Mouse (Mus musculus) embryonic facial prominence, embryonic 14.5 days (tissue): ENCODE measurements around the gene Ankrd34a. TPM values are rescaled to one million over a fixed set of nuclear protein-coding genes. Genes with fewer than 3 reads are reported as not detected.
"Not testable (repeated sequence)": the region's sequence is repeated elsewhere in the genome, so short reads cannot be mapped to it uniquely, and the experiment has no call there.

ENCODE experiments used
- ATAC-seq: fragments of 200-750 bp; cut with Nextera tagmentation; 2 replicates; pipeline ENCODE4 v1.8.0; 2017; ENCODE audit warnings: low read depth, moderate number of reproducible peaks, moderate TSS enrichment
- DNase-seq: peaks from one replicate; pipeline ENCODE4 v3.0.0-alpha.2; 2015; ENCODE audit warnings: low spot score
- H3K27ac ChIP-seq: fragments of 300-500 bp; sonication (generic); replicated peaks from 2 replicates; pipeline ENCODE4 v1.5.1; 2014; ENCODE audit warnings: low read depth, mild to moderate bottlenecking, low read length, moderate library complexity
- H3K27me3 ChIP-seq: fragments of 300-500 bp; sonication (generic); replicated peaks from 2 replicates; pipeline ENCODE4 v1.6.1; 2014; ENCODE audit warnings: low read length; ENCODE audit not compliant: control insufficient read depth, insufficient read depth
- H3K36me3 ChIP-seq: fragments of 300-500 bp; sonication (generic); 2 replicates; pipeline ENCODE4 v1.6.1; 2014; ENCODE audit warnings: low read length, mixed read lengths; ENCODE audit not compliant: control insufficient read depth, insufficient read depth
- H3K4me1 ChIP-seq: fragments of 300-500 bp; sonication (generic); 2 replicates; pipeline ENCODE4 v1.6.1; 2014; ENCODE audit warnings: antibody characterized with exemption, low read length; ENCODE audit not compliant: control insufficient read depth, insufficient read depth
- H3K4me2 ChIP-seq: fragments of 300-500 bp; sonication (generic); 2 replicates; pipeline ENCODE4 v1.6.1; 2014; ENCODE audit warnings: low read depth, mild to moderate bottlenecking, low read length, moderate library complexity, mixed read lengths
- H3K4me3 ChIP-seq: fragments of 300-500 bp; sonication (generic); 2 replicates; pipeline ENCODE4 v1.5.1; 2014; ENCODE audit warnings: low read depth, mild to moderate bottlenecking, low read length
- H3K9ac ChIP-seq: fragments of 300-500 bp; sonication (generic); 2 replicates; pipeline ENCODE4 v1.6.1; 2014; ENCODE audit warnings: low read depth, mild to moderate bottlenecking, low read length, moderate library complexity, mixed read lengths
- H3K9me3 ChIP-seq: fragments of 300-500 bp; sonication (generic); 2 replicates; pipeline ENCODE4 v1.6.1; 2016; ENCODE audit warnings: low read length; ENCODE audit not compliant: control insufficient read depth
- WGBS: fragments of 180-500 bp; shearing (Covaris S2); extraction: QIAGEN DNeasy Blood & Tissue Kit; methylation state at CpG from one replicate; pipeline ENCODE4 v1.1.7; 2014; 5-methylcytosine and 5-hydroxymethylcytosine counted together
- polyA plus RNA-seq: library from polyadenylated mRNA; unstranded; fragments of >200 nt; fragmentation: Nextera tagmentation; extraction: Ambion mirVana; gene quantifications from 2 replicates; pipeline ENCODE4 v1.2.1, GENCODE M21; 2014

Gene Ankrd34a
- polyA plus RNA-seq, 1 experiment from 2014 or later, result 3.0 TPM

DNA sequence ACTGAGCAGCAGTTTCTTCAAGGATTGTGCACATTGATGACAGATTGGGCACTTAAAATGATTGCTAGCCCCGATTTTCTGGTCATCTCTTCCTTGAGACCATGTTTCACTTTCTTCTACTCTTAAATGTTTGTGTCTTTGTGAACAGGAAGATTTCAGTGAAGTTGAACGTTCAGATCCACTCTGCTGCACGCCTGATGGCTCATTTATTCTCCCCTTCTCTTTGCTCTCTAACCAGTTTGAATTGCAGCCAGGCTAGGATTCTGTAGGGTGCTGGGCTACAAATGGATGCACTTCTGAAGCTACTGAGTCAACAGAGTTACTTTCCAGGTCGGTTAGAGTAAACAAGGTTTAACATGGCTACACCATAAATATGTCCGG is 6.3 kb downstream of the Ankrd34a start:
- Histone ChIP-seq H3K27me3 (no peaks in the 10 kb centered on the region; the same call in 1 of the 2 replicates), H3K4me3 (peak overlapping the region; percentile 76), H3K27ac (peak overlapping the region; percentile 97), H3K4me2 (peak overlapping the region; percentile 59), H3K36me3 (no peaks in the 10 kb centered on the region), H3K4me1 (peaks cover 15% of the 10 kb centered on the region), H3K9me3 (no peaks in the 10 kb centered on the region), H3K9ac (peak overlapping the region; percentile 89)
- 31% methylated on average over 5 of the region's 5 CpGs for WGBS
- DNase-seq (no peak), ATAC-seq (no peak)

- 48% methylated on average over 5 of the region's 5 CpGs for WGBS
- Histone ChIP-seq H3K9ac (peak overlapping the region; percentile 89; the same call in 1 of the 2 replicates), H3K27ac (peak overlapping the region; percentile 97), H3K4me2 (peak overlapping the region; percentile 59), H3K9me3 (no peaks in the 10 kb centered on the region), H3K4me3 (peak overlapping the region; percentile 76), H3K4me1 (peaks cover 15% of the 10 kb centered on the region; the same call in 1 of the 2 replicates), H3K27me3 (no peaks in the 10 kb centered on the region; the same call in 1 of the 2 replicates), H3K36me3 (no peaks in the 10 kb centered on the region)
- no peak for ATAC-seq
- peak; percentile 80 for DNase-seq
These were observed 6.9 kb downstream of the Ankrd34a start for GRCm38 (mm10) chr3:96603311-96603710.

- not testable (repeated sequence) for H3K9ac ChIP-seq, H3K4me1 ChIP-seq, ATAC-seq, H3K4me2 ChIP-seq, H3K9me3 ChIP-seq, H3K27ac ChIP-seq, H3K4me3 ChIP-seq, DNase-seq, H3K36me3 ChIP-seq, H3K27me3 ChIP-seq
- WGBS, result 86% methylated on average over 3 of the region's 4 CpGs
These were observed 9.6 kb downstream of the Ankrd34a start for GRCm38 (mm10) chr3:96606007-96606406.

- 88% methylated on average over 4 of the region's 4 CpGs for WGBS
- no peak overlapping the region for H3K27ac ChIP-seq
- peaks cover 2% of the 10 kb centered on the region; the same call in 1 of the 2 replicates for H3K4me1 ChIP-seq
- H3K4me3 ChIP-seq, result no peak overlapping the region
- no peak for DNase-seq
- no peak for ATAC-seq
- H3K36me3 ChIP-seq, result no peaks in the 10 kb centered on the region
- no peaks in the 10 kb centered on the region for H3K27me3 ChIP-seq
- H3K9ac ChIP-seq, result no peak overlapping the region
- H3K9me3 ChIP-seq, result no peaks in the 10 kb centered on the region
- H3K4me2 ChIP-seq, result no peak overlapping the region
These were observed 10.2 kb downstream of the Ankrd34a start for GRCm38 (mm10) chr3:96606618-96607017.

GRCm38 (mm10) chr3:96617941-96618340 is 21.5 kb downstream of the Ankrd34a start:
- no peaks in the 10 kb centered on the region for H3K27me3 ChIP-seq
- ATAC-seq, result no peak
- H3K4me3 ChIP-seq, result no peak overlapping the region
- DNase-seq, result peak; percentile 42
- peaks cover 64% of the 10 kb centered on the region for H3K36me3 ChIP-seq
- 72% methylated on average over 3 of the region's 3 CpGs for WGBS
- H3K9ac ChIP-seq, result no peak overlapping the region
- H3K27ac ChIP-seq, result no peak overlapping the region
- H3K4me2 ChIP-seq, result no peak overlapping the region
- no peaks in the 10 kb centered on the region for H3K9me3 ChIP-seq
- no peaks in the 10 kb centered on the region; the same call in 1 of the 2 replicates for H3K4me1 ChIP-seq

GRCm38 (mm10) chr3:96623201-96623600 is 26.8 kb downstream of the Ankrd34a start:
- 91% methylated on average over 4 of the region's 4 CpGs for WGBS
- peaks cover 77% of the 10 kb centered on the region for H3K36me3 ChIP-seq

GRCm38 (mm10) chr3:96629729-96630600 is 33.5 kb downstream of the Ankrd34a start, which contains the start of gene Rbm8a:
Gene Rbm8a, plus strand, starts transcription at chr3:96629933.
- Histone ChIP-seq H3K4me1 (peaks cover 8% of the 10 kb centered on the region), H3K36me3 (peaks cover 51% of the 10 kb centered on the region), H3K9ac (peak within 1 kb of the TSS; percentile 79), H3K27ac (peak within 1 kb of the TSS; percentile 78), H3K4me3 (peak within 1 kb of the TSS; percentile 50), H3K9me3 (no peaks in the 10 kb centered on the region), H3K27me3 (no peaks in the 10 kb centered on the region), H3K4me2 (peak within 1 kb of the TSS; percentile 81)
- ATAC-seq (peak; percentile 97), DNase-seq (peak; percentile 100)
- WGBS, result under 1% methylated on average over 48 of the region's 48 CpGs

More at GRCm38 (mm10) chr3:96623201-96623600, 26.8 kb downstream of the Ankrd34a start:
- Histone ChIP-seq H3K4me2 (no peak overlapping the region), H3K9ac (no peak overlapping the region), H3K27ac (no peak overlapping the region), H3K27me3 (no peaks in the 10 kb centered on the region), H3K4me3 (no peak overlapping the region), H3K4me1 (no peaks in the 10 kb centered on the region), H3K9me3 (no peaks in the 10 kb centered on the region)
- DNase-seq, result no peak
- no peak for ATAC-seq

GRCm38 (mm10) chr3:96632058-96632457 is 35.6 kb downstream of the Ankrd34a start:
- no peak for ATAC-seq
- DNase-seq, result no peak

More at GRCm38 (mm10) chr3:96632058-96632457, 35.6 kb downstream of the Ankrd34a start:
- Histone ChIP-seq H3K27ac (no peak overlapping the region), H3K9ac (no peak overlapping the region), H3K4me2 (no peak overlapping the region), H3K36me3 (peaks cover 33% of the 10 kb centered on the region), H3K9me3 (no peaks in the 10 kb centered on the region), H3K4me1 (peaks cover 15% of the 10 kb centered on the region), H3K4me3 (no peak overlapping the region), H3K27me3 (no peaks in the 10 kb centered on the region)
